9 mouse cellular contexts compared by ENCODE assay signal in the genomic region with DNA sequence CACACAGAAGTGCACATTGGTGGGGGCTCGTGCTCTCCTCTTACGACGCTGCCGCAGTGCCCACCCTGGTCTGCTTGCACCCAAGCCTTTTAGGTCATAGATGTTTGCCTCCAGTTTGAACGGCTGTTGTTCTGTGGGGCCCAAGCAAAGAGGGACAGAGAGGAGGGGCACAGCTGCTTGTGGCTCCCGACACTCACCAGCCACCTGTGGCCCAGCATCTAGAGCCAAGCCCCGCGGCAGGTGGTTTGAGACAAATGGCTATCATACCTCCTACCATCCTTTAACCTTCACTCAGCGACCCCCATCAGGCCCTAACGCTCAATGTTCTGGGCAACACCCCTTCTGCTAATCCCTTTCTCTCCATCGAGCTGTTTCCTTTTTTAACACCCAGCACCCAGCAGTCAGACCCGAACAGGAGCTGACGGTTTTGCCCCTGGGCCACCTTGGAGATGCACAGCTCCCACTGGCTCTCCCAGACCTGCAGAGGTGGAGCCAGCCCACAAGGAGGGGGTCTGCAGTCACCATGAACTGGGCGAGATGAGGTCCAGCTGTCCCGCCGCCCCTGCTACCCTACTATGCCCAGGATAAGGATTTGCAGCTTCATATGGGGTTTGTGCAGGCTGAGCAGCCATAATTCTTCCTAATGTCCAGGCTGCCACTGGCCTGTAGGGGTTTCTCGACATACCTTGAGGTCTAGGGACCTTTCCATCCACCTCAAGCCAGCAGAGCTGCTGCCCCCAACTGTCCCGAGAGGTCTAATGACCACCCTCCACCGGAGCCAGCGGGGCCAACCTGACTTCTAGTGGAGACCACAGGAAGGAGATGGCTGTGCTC. TPM values are rescaled to one million over a fixed set of nuclear protein-coding genes. Genes with fewer than 3 reads are reported as not detected.
DNase-seq lines count a peak whose midpoint lies in the region; ATAC-seq and TF ChIP-seq lines count a peak whose summit lies in the region.
"Had no signal": no experiment of that assay in that cellular context is flagged by ENCODE, and none has a peak within 500 bp of the region (broad histone marks: within the 10 kb centered on the region; RNA-seq: fewer than 3 reads in every experiment).

No protein-coding gene starts in this region.

- peaks cover 33% of the 10 kb centered on the region for H3K4me1 ChIP-seq in forebrain, embryonic 12.5 days
- H3K4me1 ChIP-seq in olfactory bulb, adult 2 months (ENCODE audit: control insufficient read depth, insufficient read depth, low read length) = peaks cover 5% of the 10 kb centered on the region; the same call in 1 of the 2 replicates
- H3K4me1 ChIP-seq in heart, adult 2 months (ENCODE audit: control insufficient read depth, insufficient read depth, low read length) = no peaks in the 10 kb centered on the region

- H3K4me2 ChIP-seq in forebrain, embryonic 12.5 days = peak overlapping the region; percentile 57

- no peak for TF ChIP-seq CTCF in olfactory bulb, adult 2 months (IDR thresholded peaks at IDR 0.05; ENCODE audit: insufficient read depth, low read depth, low read length)
- TF ChIP-seq CTCF in heart, adult 2 months (IDR thresholded peaks at IDR 0.05) = no peak

- ATAC-seq in forebrain, embryonic 12.5 days (ENCODE audit: low FRiP score) = peak; percentile 12; the same call in 1 of the 2 replicates

- peak; percentile 4; the same call in 1 of the 2 replicates for TF ChIP-seq POLR2A in olfactory bulb, adult 2 months (IDR thresholded peaks at IDR 0.05; ENCODE audit: insufficient read depth, low read depth, low read length)
- TF ChIP-seq POLR2A in heart, adult 2 months (IDR thresholded peaks at IDR 0.05; ENCODE audit: insufficient read depth, low read depth, low read length) = no peak

- peaks cover 55% of the 10 kb centered on the region for H3K27me3 ChIP-seq in forebrain, embryonic 12.5 days
- peaks cover 2% of the 10 kb centered on the region; the same call in 1 of the 2 replicates for H3K27me3 ChIP-seq in heart, adult 2 months (ENCODE audit: control insufficient read depth, insufficient read depth, low read length)

- H3K27ac ChIP-seq in forebrain, embryonic 12.5 days = peak overlapping the region; percentile 77
- peak overlapping the region; percentile 99 for H3K27ac ChIP-seq in olfactory bulb, adult 2 months (ENCODE audit: insufficient read depth, low read depth, low read length)
- H3K27ac ChIP-seq in heart, adult 2 months = no peak overlapping the region

- H3K9ac ChIP-seq in forebrain, embryonic 12.5 days = peak overlapping the region; percentile 52
- no peak overlapping the region for H3K9ac ChIP-seq in heart, adult 2 months (ENCODE audit: low read depth, low read length)

- intact Hi-C loops in heart, adult 2 months (cut with DNase I) = no loop called here
- intact Hi-C loops in gastrocnemius, postnatal 14 days (cut with DNase I; ENCODE audit: low total_unique reads) = no loop called here

- peak overlapping the region; percentile 40 for H3K4me3 ChIP-seq in forebrain, embryonic 12.5 days (replicated peaks)
- H3K4me3 ChIP-seq in olfactory bulb, adult 2 months (ENCODE audit: insufficient read depth, low read depth, low read length) = peak overlapping the region; percentile 96
- no peak overlapping the region for H3K4me3 ChIP-seq in heart, adult 2 months

- 10% methylated on average over 20 of the region's 20 CpGs for WGBS in forebrain, embryonic 12.5 days
- 5% methylated on average over 20 of the region's 20 CpGs for WGBS in olfactory bulb, adult 2 months
- WGBS in heart, adult 2 months = 17% methylated on average over 20 of the region's 20 CpGs

- peak; percentile 72 for DNase-seq in cerebellum, adult 9-10 months
- DNase-seq in left cerebral cortex, adult 18-20 months (ENCODE audit: low spot score in 2 of 2) = peak; percentile 40 to 61
- no peak for DNase-seq in ovary, postnatal 14 days (ENCODE audit: low spot score)
- no peak for DNase-seq in heart, adult 2 months
- DNase-seq in gastrocnemius, postnatal 14 days = no peak

- no peak for TF ChIP-seq EP300 in heart, adult 2 months (IDR thresholded peaks at IDR 0.05; ENCODE audit: insufficient read depth, low read depth, low read length)

- no peaks in the 10 kb centered on the region for H3K9me3 ChIP-seq in forebrain, embryonic 12.5 days
- H3K9me3 ChIP-seq: megakaryocyte, embryonic 14.5 days had no signal

- H3K79me2 ChIP-seq in heart, adult 2 months (replicated peaks; ENCODE audit: control insufficient read depth, insufficient read depth, low read length) = no peaks in the 10 kb centered on the region

- H3K36me3 ChIP-seq in forebrain, embryonic 12.5 days (replicated peaks) = no peaks in the 10 kb centered on the region
- no peaks in the 10 kb centered on the region for H3K36me3 ChIP-seq in heart, adult 2 months (ENCODE audit: control insufficient read depth, insufficient read depth, low read length)

RNA-seq across cellular contexts. Expression of a gene that starts 0.7 kb away (rescaled TPM):
- 21.5 and 22.3 TPM in 2 replicates for polyA plus RNA-seq in forebrain, embryonic 12.5 days (2016; fragmentation: Nextera tagmentation; extraction: Ambion mirVana)
- 100 to 1,000 TPM; 188 to 210 TPM for total RNA-seq in left cerebral cortex, adult 18-20 months (2021)
- polyA plus RNA-seq in olfactory bulb, adult 2 months (2012; ENCODE audit: insufficient read depth, insufficient read length, low replicate concordance, missing spikeins) = not detected in 2 replicates
- under 1 TPM in 1 of 2 experiments, not detected in 1; 0.23 TPM for total RNA-seq in heart, adult 2 months (2021)
- 0.10 and 0.53 TPM in 2 replicates for polyA plus RNA-seq in heart, adult 2 months (2012; rRNA removed)
- under 1 TPM; 0.31 to 0.53 TPM for total RNA-seq in gastrocnemius, postnatal 14 days (2021)

RNA-seq across cellular contexts. Expression of a gene that starts 11.6 kb away (rescaled TPM):
- not detected in 2 replicates for polyA plus RNA-seq in forebrain, embryonic 12.5 days (2016; fragmentation: Nextera tagmentation; extraction: Ambion mirVana)
- not detected for total RNA-seq in left cerebral cortex, adult 18-20 months (2021)
- not detected in 2 replicates for polyA plus RNA-seq in olfactory bulb, adult 2 months (2012; ENCODE audit: insufficient read depth, insufficient read length, low replicate concordance, missing spikeins)
- not detected for total RNA-seq in heart, adult 2 months (2021)
- polyA plus RNA-seq in heart, adult 2 months (2012; rRNA removed) = 0.27 TPM in 1 of 2 replicates, not detected in the other
- total RNA-seq in gastrocnemius, postnatal 14 days (2021) = not detected
- polyA plus RNA-seq: gonadal fat pad, adult 2 months had no signal

RNA-seq across cellular contexts. Expression of a gene that starts 20.6 kb away (rescaled TPM):
- 17.4 and 17.9 TPM in 2 replicates for polyA plus RNA-seq in forebrain, embryonic 12.5 days (2016; fragmentation: Nextera tagmentation; extraction: Ambion mirVana)
- total RNA-seq in left cerebral cortex, adult 18-20 months (2021) = 10 to 100 TPM; 51.3 to 51.4 TPM
- not detected in 2 replicates for polyA plus RNA-seq in olfactory bulb, adult 2 months (2012; ENCODE audit: insufficient read depth, insufficient read length, low replicate concordance, missing spikeins)
- 10 to 100 TPM; 71.5 to 83.4 TPM for total RNA-seq in heart, adult 2 months (2021)
- 101 and 120 TPM in 2 replicates for polyA plus RNA-seq in heart, adult 2 months (2012; rRNA removed)
- 10 to 100 TPM; 33.6 to 43.7 TPM for total RNA-seq in gastrocnemius, postnatal 14 days (2021)

RNA-seq across cellular contexts. Expression of a gene that starts 32.7 kb away (rescaled TPM):
- 2.3 and 3.1 TPM in 2 replicates for polyA plus RNA-seq in forebrain, embryonic 12.5 days (2016; fragmentation: Nextera tagmentation; extraction: Ambion mirVana)
- not detected for total RNA-seq in left cerebral cortex, adult 18-20 months (2021)
- not detected in 2 replicates for polyA plus RNA-seq in olfactory bulb, adult 2 months (2012; ENCODE audit: insufficient read depth, insufficient read length, low replicate concordance, missing spikeins)
- total RNA-seq in heart, adult 2 months (2021) = not detected
- polyA plus RNA-seq in heart, adult 2 months (2012; rRNA removed) = not detected in 2 replicates
- total RNA-seq in gastrocnemius, postnatal 14 days (2021) = not detected
- polyA plus RNA-seq: gonadal fat pad, adult 2 months had no signal

RNA-seq across cellular contexts. Expression of a gene that starts 34.0 kb away (rescaled TPM):
- polyA plus RNA-seq in forebrain, embryonic 12.5 days (2016; fragmentation: Nextera tagmentation; extraction: Ambion mirVana) = 9.3 and 11.1 TPM in 2 replicates
- total RNA-seq in left cerebral cortex, adult 18-20 months (2021) = 1 to 10 TPM; 4.7 to 5.0 TPM
- not detected in 2 replicates for polyA plus RNA-seq in olfactory bulb, adult 2 months (2012; ENCODE audit: insufficient read depth, insufficient read length, low replicate concordance, missing spikeins)
- 1 to 10 TPM; 3.0 to 3.4 TPM for total RNA-seq in heart, adult 2 months (2021)
- polyA plus RNA-seq in heart, adult 2 months (2012; rRNA removed) = 5.2 TPM in 2 replicates
- total RNA-seq in gastrocnemius, postnatal 14 days (2021) = 1 to 10 TPM; 3.7 to 4.7 TPM

Comparison
In these comparisons a context has a peak if more than half of its experiments do, and no peak if none do; other contexts are left out.
1. DNase-seq: peak in cerebellum, adult 9-10 months (single experiment) and left cerebral cortex, adult 18-20 months (2 of 2); none in ovary, postnatal 14 days (single experiment), heart, adult 2 months (0 of 2) and gastrocnemius, postnatal 14 days (single experiment).
2. RNA of a gene that starts 0.7 kb away (total RNA-seq): 188 to 210 TPM in left cerebral cortex, adult 18-20 months; 0.31 to 0.53 TPM in gastrocnemius, postnatal 14 days and 0.23 TPM in heart, adult 2 months; every median in the first group is over 100 times any median in the second.